Mouse (Mus musculus): Measurements from ENCODE around the gene Phc2.

Phc2 gene

DNA sequence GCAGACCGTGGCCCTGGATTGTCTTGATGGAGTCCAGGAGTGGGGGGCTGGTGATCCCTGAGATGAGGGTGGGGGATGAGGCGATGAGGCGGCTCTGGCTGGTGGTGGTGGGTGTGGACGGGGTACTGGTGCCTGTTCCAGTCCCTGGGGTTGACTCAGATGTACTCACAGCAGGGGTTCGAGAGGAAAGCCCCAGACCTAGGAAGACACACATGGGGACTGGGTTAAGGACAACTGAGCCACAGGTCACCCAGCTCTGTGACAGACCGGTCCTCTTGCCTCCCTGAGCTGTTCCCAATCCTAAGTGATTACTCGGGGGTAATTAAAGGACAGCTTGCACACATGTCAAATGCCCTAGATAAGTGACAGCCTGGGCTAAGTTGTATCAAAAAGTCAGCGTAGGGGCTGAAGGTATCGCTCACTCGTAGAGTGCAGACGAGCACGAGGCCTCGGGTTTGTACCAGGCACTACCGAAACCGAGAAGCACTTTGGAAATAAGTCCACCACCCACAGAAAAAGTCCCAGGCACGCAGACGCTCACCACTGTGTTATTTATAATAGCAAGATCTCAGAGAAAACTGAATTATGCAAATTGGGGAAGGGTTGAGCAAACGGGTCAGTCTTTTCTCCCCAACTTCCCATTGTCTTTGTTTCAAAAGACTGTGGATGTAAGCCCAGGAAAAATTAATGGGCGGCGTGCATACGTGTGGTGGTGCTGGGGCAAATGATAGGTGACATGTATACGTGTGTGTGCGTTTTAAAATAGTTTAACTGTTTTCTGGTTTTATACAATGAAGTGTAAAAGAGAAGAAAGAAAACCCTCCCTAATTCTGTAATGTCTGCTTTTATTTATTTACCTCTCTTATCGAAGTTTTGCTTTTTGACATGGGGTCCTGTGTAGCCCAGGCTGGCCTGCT, 132.8 kb downstream of the Phc2 start:
- no peak for DNase-seq

DNA sequence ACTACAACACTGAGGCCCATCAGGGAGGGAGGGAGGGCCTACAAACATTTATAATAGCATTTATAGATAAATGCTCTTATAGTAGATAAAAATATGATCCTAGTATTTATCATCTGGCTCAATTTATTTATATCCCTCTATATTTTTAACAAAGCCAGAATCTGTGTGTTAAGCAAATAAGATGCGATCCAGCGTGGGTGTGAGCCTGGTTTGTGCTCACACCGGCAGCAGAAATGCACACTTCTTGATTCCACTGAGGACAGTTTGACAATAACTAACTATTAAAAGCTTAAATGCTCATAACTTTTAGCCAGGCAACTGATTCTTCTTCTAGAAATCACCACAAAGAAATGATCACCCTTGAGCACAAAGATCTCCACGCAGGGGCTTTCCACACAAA, 133.6 kb downstream of the Phc2 start:
- no peak for DNase-seq

DNA sequence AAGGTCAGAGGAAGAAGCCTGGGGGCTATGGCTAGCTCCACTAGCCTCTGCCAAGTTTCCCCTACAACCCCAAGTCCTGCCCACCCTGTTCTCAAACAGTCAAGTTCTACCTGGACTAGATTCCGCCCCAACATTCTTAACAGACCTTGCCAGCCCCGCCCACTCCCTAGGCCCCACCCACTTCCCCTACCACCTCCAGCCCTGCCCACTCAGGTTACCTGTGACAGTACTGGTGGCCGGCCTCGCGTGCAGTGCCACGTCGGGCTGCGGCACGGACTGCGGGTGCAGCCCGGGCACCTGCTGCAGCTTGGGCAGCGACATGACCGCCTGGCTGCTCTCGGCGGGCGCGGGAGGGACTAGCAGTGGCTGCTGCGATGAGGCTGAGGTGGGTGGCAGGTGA, 135.1 kb downstream of the Phc2 start:
- no peak for DNase-seq

DNA sequence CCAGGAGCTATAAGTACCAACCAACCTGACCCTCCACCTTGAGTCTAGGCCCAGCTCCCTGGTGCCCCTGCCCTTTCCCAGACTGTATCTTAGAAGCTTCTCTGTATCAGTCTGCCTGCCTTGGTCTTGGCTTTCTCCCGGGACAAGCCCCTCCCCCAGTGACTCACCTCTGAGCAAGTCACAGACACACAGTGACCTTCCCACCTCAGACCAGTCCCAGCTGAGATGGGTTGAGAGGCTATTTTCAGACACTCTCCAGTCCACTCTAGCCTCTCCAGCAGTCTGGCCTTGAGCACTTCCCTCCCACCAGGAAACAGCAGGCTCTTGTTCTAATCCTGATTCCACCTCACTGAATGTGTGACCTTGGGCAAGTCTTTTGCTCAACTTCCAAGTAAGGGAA, 139.2 kb downstream of the Phc2 start:
- no peak for DNase-seq

DNA sequence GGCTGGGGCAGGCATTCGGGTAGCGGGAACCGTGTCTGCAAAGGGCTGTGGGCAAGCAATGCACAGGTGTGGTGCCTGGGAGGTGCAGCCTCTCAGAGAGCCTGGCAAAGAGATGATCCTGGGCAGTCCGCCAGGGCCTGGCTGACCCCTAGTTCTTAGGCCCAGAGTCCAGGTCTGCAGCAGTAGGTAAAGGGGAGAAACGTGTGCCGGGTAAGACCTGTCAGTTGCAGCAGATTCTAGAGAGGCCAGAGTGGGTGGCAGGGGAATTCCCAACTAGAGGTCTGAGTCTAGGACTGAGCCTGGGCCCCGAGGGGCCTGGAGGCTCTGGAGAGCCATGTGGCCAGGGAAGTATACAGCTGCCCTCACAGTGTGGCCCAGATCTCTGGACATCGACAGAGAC, 139.7 kb downstream of the Phc2 start:
- peak; percentile 40 to 51 for DNase-seq

- no peak for DNase-seq
Observed at GRCm38 (mm10) chr4:128795596-128795995, 141.1 kb downstream of the Phc2 start.

DNA sequence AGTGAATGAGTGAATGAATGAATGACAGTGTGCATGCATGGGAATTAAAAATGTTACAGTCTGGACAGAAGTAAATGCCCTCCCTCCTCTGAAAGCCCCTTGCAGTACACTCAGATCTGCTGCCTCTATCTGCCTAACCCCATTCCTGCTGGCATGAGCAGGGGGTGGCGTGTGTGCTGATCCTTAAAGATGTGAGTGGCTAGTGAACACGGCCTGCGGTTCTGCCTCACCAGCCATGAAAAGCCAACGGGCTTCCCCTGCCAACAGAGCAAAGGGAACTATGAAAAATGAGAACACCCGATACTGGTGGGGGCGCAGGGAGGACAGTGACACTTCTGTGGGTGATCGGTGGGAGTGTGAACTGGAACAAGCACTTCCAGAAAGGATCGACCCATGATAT, 142.3 kb downstream of the Phc2 start:
- DNase-seq, result no peak

GRCm38 (mm10) chr4:128801675-128802465, 147.4 kb downstream of the Phc2 start:
- DNase-seq, result no peak

All from cerebellum, postnatal 36 days (tissue).